Mouse (Mus musculus): ENCODE measurements around the gene Stox2. TPM values are rescaled to one million over a fixed set of nuclear protein-coding genes. Genes with fewer than 3 reads are reported as not detected.

Gene Stox2
- polyA plus RNA-seq, 1 experiment = not detected

- TF ChIP-seq GATA1 (IDR thresholded peaks at IDR 0.05; ENCODE audit: low read length) = no peak
Measured at GRCm38 (mm10) chr8:47380075-47380474, 66.1 kb downstream of the Stox2 start.

GRCm38 (mm10) chr8:47376651-47377050 lies 69.5 kb downstream of the Stox2 start:
- no peak for TF ChIP-seq GATA1 (IDR thresholded peaks at IDR 0.05; ENCODE audit: low read length)

- TF ChIP-seq GATA1 (IDR thresholded peaks at IDR 0.05; ENCODE audit: low read length) = no peak
Measured at GRCm38 (mm10) chr8:47373757-47374156, 72.4 kb downstream of the Stox2 start.

GRCm38 (mm10) chr8:47371539-47371938 lies 74.6 kb downstream of the Stox2 start:
- TF ChIP-seq GATA1 (IDR thresholded peaks at IDR 0.05; ENCODE audit: low read length) = no peak

GRCm38 (mm10) chr8:47371081-47371480 lies 75.1 kb downstream of the Stox2 start:
- TF ChIP-seq GATA1 (IDR thresholded peaks at IDR 0.05; ENCODE audit: low read length) = no peak

GRCm38 (mm10) chr8:47370421-47371080 lies 75.6 kb downstream of the Stox2 start:
- TF ChIP-seq GATA1 (IDR thresholded peaks at IDR 0.05; ENCODE audit: low read length) = no peak

- TF ChIP-seq GATA1 (IDR thresholded peaks at IDR 0.05; ENCODE audit: low read length) = no peak
Measured at GRCm38 (mm10) chr8:47369949-47370348, 76.2 kb downstream of the Stox2 start.

GRCm38 (mm10) chr8:47369044-47369769 lies 77.0 kb downstream of the Stox2 start:
- no peak for TF ChIP-seq GATA1 (IDR thresholded peaks at IDR 0.05; ENCODE audit: low read length)

GRCm38 (mm10) chr8:47367029-47367428 lies 79.1 kb downstream of the Stox2 start:
- TF ChIP-seq GATA1 (IDR thresholded peaks at IDR 0.05; ENCODE audit: low read length) = no peak

- no peak for TF ChIP-seq GATA1 (IDR thresholded peaks at IDR 0.05; ENCODE audit: low read length)
Measured at GRCm38 (mm10) chr8:47363271-47363670, 82.9 kb downstream of the Stox2 start.

GRCm38 (mm10) chr8:47355340-47355906 lies 90.7 kb downstream of the Stox2 start:
- no peak for TF ChIP-seq GATA1 (IDR thresholded peaks at IDR 0.05; ENCODE audit: low read length)

- no peak for TF ChIP-seq GATA1 (IDR thresholded peaks at IDR 0.05; ENCODE audit: low read length)
Measured at GRCm38 (mm10) chr8:47354523-47355168, 91.5 kb downstream of the Stox2 start.

GRCm38 (mm10) chr8:47351914-47352701 lies 94.1 kb downstream of the Stox2 start:
- TF ChIP-seq GATA1 (IDR thresholded peaks at IDR 0.05; ENCODE audit: low read length) = no peak

- TF ChIP-seq GATA1 (IDR thresholded peaks at IDR 0.05; ENCODE audit: low read length) = no peak
Measured at GRCm38 (mm10) chr8:47349082-47349481, 97.1 kb downstream of the Stox2 start.

- TF ChIP-seq GATA1 (IDR thresholded peaks at IDR 0.05; ENCODE audit: low read length) = no peak
Measured at GRCm38 (mm10) chr8:47347809-47348208, 98.4 kb downstream of the Stox2 start.
